Mouse (Mus musculus) forebrain, postnatal 0 days (tissue): ENCODE measurements around the gene Usp17ld. TPM values are rescaled to one million over a fixed set of nuclear protein-coding genes. Genes with fewer than 3 reads are reported as not detected.
"Not testable (repeated sequence)": the region's sequence is repeated elsewhere in the genome, so short reads cannot be mapped to it uniquely, and the experiment has no call there.

Experiments used
- ATAC-seq: fragments of 200-750 bp; cut with Nextera tagmentation; 2 replicates; pipeline ENCODE4 v1.8.0; 2017; ENCODE audit warnings: mild to moderate bottlenecking, moderate library complexity
- DNase-seq: peaks from one replicate; pipeline ENCODE4 v3.0.0-alpha.2; 2015
- H3K27ac ChIP-seq: fragments of 300-500 bp; sonication (generic); 2 replicates; pipeline ENCODE4 v1.5.1; 2014; ENCODE audit warnings: low read depth, mild to moderate bottlenecking, antibody characterized with exemption, low read length, moderate library complexity, mixed read lengths
- H3K27me3 ChIP-seq: fragments of 300-500 bp; sonication (generic); 2 replicates; pipeline ENCODE4 v1.6.1; 2014; ENCODE audit warnings: mild to moderate bottlenecking, low read length, mixed read lengths; ENCODE audit not compliant: insufficient read depth
- H3K36me3 ChIP-seq: fragments of 300-500 bp; sonication (generic); 2 replicates; pipeline ENCODE4 v1.6.1; 2014; ENCODE audit warnings: mild to moderate bottlenecking, moderate library complexity; ENCODE audit not compliant: insufficient read depth
- H3K4me1 ChIP-seq: fragments of 300-500 bp; sonication (generic); 2 replicates; pipeline ENCODE4 v1.6.1; 2014; ENCODE audit warnings: antibody characterized with exemption; ENCODE audit not compliant: insufficient read depth
- H3K4me2 ChIP-seq: fragments of 300-500 bp; sonication (generic); 2 replicates; pipeline ENCODE4 v1.6.1; 2014; ENCODE audit warnings: low read depth, mild to moderate bottlenecking, moderate library complexity
- H3K4me3 ChIP-seq: fragments of 300-500 bp; sonication (generic); 2 replicates; pipeline ENCODE4 v1.5.1; 2014; ENCODE audit warnings: low read depth, low read length, mixed read lengths
- H3K9ac ChIP-seq: fragments of 300-500 bp; sonication (generic); 2 replicates; pipeline ENCODE4 v1.6.1; 2014; ENCODE audit warnings: mild to moderate bottlenecking
- H3K9me3 ChIP-seq: fragments of 300-500 bp; sonication (generic); 2 replicates; pipeline ENCODE4 v1.6.1; 2016; ENCODE audit warnings: low read length
- CTCF ChIP-seq: sonication (generic); IDR thresholded peaks from 2 replicates; pipeline ENCODE4 v1.5.1; 2016; ENCODE audit warnings: antibody characterized with exemption, control low read depth, low read depth
- WGBS: fragments of 180-500 bp; shearing (Covaris S2); extraction: QIAGEN DNeasy Blood & Tissue Kit; methylation state at CpG from one replicate; pipeline ENCODE4 v1.1.7; 2014; 5-methylcytosine and 5-hydroxymethylcytosine counted together
- microRNA-seq, 2 experiments: library from miRNA; unstranded; fragments of <30 nt; microRNA quantifications; one replicate each; pipeline ENCODE4; 2016
- polyA plus RNA-seq: library from polyadenylated mRNA; unstranded; fragments of >200 nt; fragmentation: Nextera tagmentation; extraction: Ambion mirVana; gene quantifications from 2 replicates; pipeline ENCODE4 v1.2.1, GENCODE M21; 2015
- total RNA-seq: library from RNA; depleted of rRNA; stranded (reverse); fragments of >200 nt; gene quantifications from 2 replicates; pipeline ENCODE4 v1.2.3, GENCODE M21; 2014; rRNA removed

The Usp17ld gene
- total RNA-seq (not detected in 2 replicates), polyA plus RNA-seq (not detected in 2 replicates)

DNA sequence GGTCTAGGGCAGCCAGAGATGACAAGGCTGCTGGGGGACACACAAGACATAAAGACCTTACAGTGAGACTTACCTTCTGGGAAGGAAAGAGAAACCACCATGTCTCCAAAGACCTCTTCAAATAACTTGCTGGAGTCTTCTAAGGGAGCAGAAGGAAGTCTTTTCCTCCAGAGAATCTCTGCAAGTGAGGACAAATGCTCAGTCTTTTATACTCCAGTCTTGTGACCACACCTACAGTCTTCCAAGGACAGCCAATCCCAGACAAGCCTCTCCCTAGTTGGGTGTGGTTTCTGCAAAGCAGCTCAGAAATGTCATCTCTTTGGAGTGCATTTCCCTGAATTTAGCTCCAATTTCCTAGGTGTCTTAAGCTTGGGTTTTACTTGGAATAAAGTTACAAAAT, at the start of gene Usp17ld:
Gene Usp17ld (minus strand): TSS at position 101 of the 400 bp plus-strand sequence.
- not testable (repeated sequence) for H3K36me3 ChIP-seq, H3K9me3 ChIP-seq, H3K27me3 ChIP-seq, H3K4me1 ChIP-seq, H3K27ac ChIP-seq, H3K9ac ChIP-seq, H3K4me2 ChIP-seq, DNase-seq, ATAC-seq, H3K4me3 ChIP-seq

DNA sequence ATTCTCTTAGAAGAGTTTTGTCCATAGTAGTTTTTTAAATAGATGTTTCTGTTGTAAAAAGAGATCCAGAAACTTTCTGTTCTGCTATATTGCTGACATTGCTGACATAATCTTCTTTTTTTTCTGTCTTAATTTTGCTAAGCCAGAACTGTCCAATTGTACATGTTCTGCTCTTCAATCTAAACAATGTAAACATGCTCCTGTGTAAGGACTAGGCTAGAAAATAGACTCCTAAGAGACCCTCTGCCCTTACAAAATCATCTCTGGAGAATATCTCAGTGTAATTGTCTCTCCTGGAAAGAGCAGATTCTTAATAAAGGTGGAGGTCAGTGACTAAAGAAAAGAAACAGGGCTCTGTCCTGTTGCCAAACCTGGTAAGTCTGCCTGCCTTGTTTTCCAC, 35.6 kb downstream of the Usp17ld start, which contains the start of gene Olfr594:
Gene Olfr594 (plus strand): TSS at position 301 of the 400 bp plus-strand sequence.
- Histone ChIP-seq H3K36me3 (no peaks in the 10 kb centered on the region), H3K9ac (no peak within 1 kb of the TSS), H3K4me3 (no peak within 1 kb of the TSS), H3K27ac (no peak within 1 kb of the TSS), H3K9me3 (no peaks in the 10 kb centered on the region), H3K4me1 (no peaks in the 10 kb centered on the region), H3K27me3 (no peaks in the 10 kb centered on the region), H3K4me2 (no peak within 1 kb of the TSS)
- ATAC-seq, result no peak
- no peak for DNase-seq
- no peak for TF ChIP-seq CTCF

DNA sequence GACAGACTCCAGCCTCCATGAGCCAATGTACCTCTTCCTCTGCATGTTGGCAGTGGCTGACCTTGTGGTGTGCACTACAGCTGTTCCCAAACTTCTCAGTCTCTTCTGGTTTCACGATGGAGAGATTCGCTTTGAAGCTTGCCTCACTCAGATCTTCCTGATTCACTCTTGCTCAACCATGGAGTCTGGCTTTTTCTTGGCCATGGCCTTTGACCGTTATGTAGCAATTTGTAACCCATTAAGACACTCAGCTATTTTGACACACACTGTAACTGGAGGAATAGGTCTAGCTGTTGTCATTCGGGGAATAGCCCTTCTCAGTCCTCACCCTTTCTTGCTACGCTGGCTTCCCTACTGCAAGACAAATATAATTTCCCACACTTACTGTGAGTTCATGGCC, 40.3 kb downstream of the Usp17ld start:
- not testable (repeated sequence) for H3K9ac ChIP-seq, H3K9me3 ChIP-seq, DNase-seq, H3K36me3 ChIP-seq, ATAC-seq, H3K27me3 ChIP-seq, H3K4me2 ChIP-seq, H3K4me1 ChIP-seq, H3K4me3 ChIP-seq, H3K27ac ChIP-seq
- 89% methylated on average over 5 of the region's 5 CpGs for WGBS

DNA sequence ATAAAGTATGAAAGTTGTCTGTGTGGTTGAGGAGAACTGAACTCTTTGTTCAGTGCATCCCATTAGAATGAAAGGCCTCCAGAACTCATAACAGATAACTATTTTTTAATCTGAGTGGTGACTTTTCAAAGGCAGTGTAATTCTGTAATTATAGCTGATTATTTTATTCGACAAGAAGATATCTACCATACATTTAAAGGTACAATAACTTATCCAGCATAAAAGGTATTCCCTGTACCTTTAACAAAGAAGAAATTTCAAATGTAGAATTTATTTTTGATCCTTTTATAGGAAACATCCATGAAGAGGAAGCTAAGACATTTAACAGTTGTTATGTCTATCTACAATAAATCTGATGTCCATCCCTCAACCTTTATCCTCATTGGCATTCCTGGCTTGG, 40.7 kb downstream of the Usp17ld start, which contains the start of gene Olfr593:
Gene Olfr593 (plus strand): TSS at position 301 of the 400 bp plus-strand sequence.
- ATAC-seq (no peak), DNase-seq (no peak)
- no peak within 1 kb of the TSS for H3K9ac ChIP-seq
- no peak within 1 kb of the TSS for H3K4me3 ChIP-seq
- TF ChIP-seq CTCF, result no peak
- H3K36me3 ChIP-seq, result no peaks in the 10 kb centered on the region
- no peaks in the 10 kb centered on the region for H3K27me3 ChIP-seq
- H3K4me1 ChIP-seq, result no peaks in the 10 kb centered on the region
- no peak within 1 kb of the TSS for H3K4me2 ChIP-seq
- 69% methylated on average over 1 of the region's 1 CpGs for WGBS
- no peak within 1 kb of the TSS for H3K27ac ChIP-seq
- no peaks in the 10 kb centered on the region for H3K9me3 ChIP-seq

Small RNA genes within 50 kb of the gene (microRNA-seq; reads per million reads assigned to microRNA genes)
- 0 reads per million in 2 experiments for gene Gm23550
- gene Gm25171, result 0 reads per million in 2 experiments

Other genes with a start within 250 kb of the Usp17ld start
- gene Olfr582, start 214.5 kb downstream of the Usp17ld start, total RNA-seq, result not detected in 2 replicates
- gene Olfr582, start 214.5 kb downstream of the Usp17ld start, polyA plus RNA-seq, result not detected in 2 replicates
- not detected in 2 replicates for gene Olfr583, start 201.2 kb downstream of the Usp17ld start, total RNA-seq
- not detected in 2 replicates for gene Olfr583, start 201.2 kb downstream of the Usp17ld start, polyA plus RNA-seq
- not detected in 2 replicates for gene Olfr584, start 170.6 kb downstream of the Usp17ld start, total RNA-seq
- not detected in 2 replicates for gene Olfr584, start 170.6 kb downstream of the Usp17ld start, polyA plus RNA-seq
- gene Olfr585, start 154.8 kb downstream of the Usp17ld start, total RNA-seq, result not detected in 2 replicates
- not detected in 2 replicates for gene Olfr585, start 154.8 kb downstream of the Usp17ld start, polyA plus RNA-seq
- not detected in 2 replicates for gene Olfr586, start 126.9 kb downstream of the Usp17ld start, total RNA-seq
- not detected in 2 replicates for gene Olfr586, start 126.9 kb downstream of the Usp17ld start, polyA plus RNA-seq
- gene Olfr588-ps1, start 111.6 kb downstream of the Usp17ld start, total RNA-seq, result not detected in 2 replicates
- not detected in 2 replicates for gene Olfr588-ps1, start 111.6 kb downstream of the Usp17ld start, polyA plus RNA-seq
- not detected in 2 replicates for gene Olfr589, start 96.1 kb downstream of the Usp17ld start, total RNA-seq
- gene Olfr589, start 96.1 kb downstream of the Usp17ld start, polyA plus RNA-seq, result not detected in 2 replicates
- gene Olfr591, start 74.2 kb downstream of the Usp17ld start, total RNA-seq, result not detected in 2 replicates
- not detected in 2 replicates for gene Olfr591, start 74.2 kb downstream of the Usp17ld start, polyA plus RNA-seq
- gene Olfr592, start 67.7 kb downstream of the Usp17ld start, total RNA-seq, result not detected in 2 replicates
- not detected in 2 replicates for gene Olfr592, start 67.7 kb downstream of the Usp17ld start, polyA plus RNA-seq
- not detected in 2 replicates for gene Olfr593, start 40.6 kb downstream of the Usp17ld start, total RNA-seq
- gene Olfr593, start 40.6 kb downstream of the Usp17ld start, polyA plus RNA-seq, result not detected in 2 replicates
- not detected in 2 replicates for gene Olfr594, start 35.5 kb downstream of the Usp17ld start, total RNA-seq
- not detected in 2 replicates for gene Olfr594, start 35.5 kb downstream of the Usp17ld start, polyA plus RNA-seq
- gene Olfr596, start 53.1 kb upstream of the Usp17ld start, total RNA-seq, result not detected in 2 replicates
- gene Olfr596, start 53.1 kb upstream of the Usp17ld start, polyA plus RNA-seq, result not detected in 2 replicates
- 0.24 TPM in 1 of 2 replicates, not detected in the other for gene Olfr597, start 63.8 kb upstream of the Usp17ld start, total RNA-seq
- gene Olfr597, start 63.8 kb upstream of the Usp17ld start, polyA plus RNA-seq, result not detected in 2 replicates
- gene Olfr598, start 71.1 kb upstream of the Usp17ld start, total RNA-seq, result not detected in 2 replicates
- not detected in 2 replicates for gene Olfr598, start 71.1 kb upstream of the Usp17ld start, polyA plus RNA-seq
- not detected in 2 replicates for gene Olfr599, start 83.4 kb upstream of the Usp17ld start, total RNA-seq
- not detected in 2 replicates for gene Olfr599, start 83.4 kb upstream of the Usp17ld start, polyA plus RNA-seq
- gene Olfr600, start 97.2 kb upstream of the Usp17ld start, total RNA-seq, result not detected in 2 replicates
- gene Olfr600, start 97.2 kb upstream of the Usp17ld start, polyA plus RNA-seq, result not detected in 2 replicates
- gene Olfr601, start 110.2 kb upstream of the Usp17ld start, total RNA-seq, result not detected in 2 replicates
- gene Olfr601, start 110.2 kb upstream of the Usp17ld start, polyA plus RNA-seq, result not detected in 2 replicates
- gene Olfr603, start 133.7 kb upstream of the Usp17ld start, total RNA-seq, result not detected in 2 replicates
- not detected in 2 replicates for gene Olfr603, start 133.7 kb upstream of the Usp17ld start, polyA plus RNA-seq
- gene Usp17lc, start 162.6 kb upstream of the Usp17ld start, total RNA-seq, result not detected in 2 replicates
- gene Usp17lc, start 162.6 kb upstream of the Usp17ld start, polyA plus RNA-seq, result not detected in 2 replicates
- not detected in 2 replicates for gene Olfr605, start 192.9 kb upstream of the Usp17ld start, total RNA-seq
- not detected in 2 replicates for gene Olfr605, start 192.9 kb upstream of the Usp17ld start, polyA plus RNA-seq
- not detected in 2 replicates for gene Olfr606, start 196.5 kb upstream of the Usp17ld start, total RNA-seq
- not detected in 2 replicates for gene Olfr606, start 196.5 kb upstream of the Usp17ld start, polyA plus RNA-seq
- gene Olfr607, start 211.6 kb upstream of the Usp17ld start, total RNA-seq, result not detected in 2 replicates
- not detected in 2 replicates for gene Olfr607, start 211.6 kb upstream of the Usp17ld start, polyA plus RNA-seq
- gene Olfr608, start 217.4 kb upstream of the Usp17ld start, total RNA-seq, result not detected in 2 replicates
- not detected in 2 replicates for gene Olfr608, start 217.4 kb upstream of the Usp17ld start, polyA plus RNA-seq
- gene Olfr609, start 245.6 kb upstream of the Usp17ld start, total RNA-seq, result not detected in 2 replicates
- not detected in 2 replicates for gene Olfr609, start 245.6 kb upstream of the Usp17ld start, polyA plus RNA-seq